Mouse (Mus musculus) kidney, adult 2 months (tissue): ENCODE measurements around the gene Nme2.

Source experiments
- CTCF ChIP-seq: fragments of 200-500 bp; conservative IDR thresholded peaks from 2 replicates; pipeline ENCODE4 v1.5.1; 2011; ENCODE audit warnings: low read depth, mild to moderate bottlenecking, control low read depth, low read length, moderate library complexity, mixed read lengths; ENCODE audit not compliant: insufficient read depth, insufficient read length
- POLR2A ChIP-seq: fragments of 200-500 bp; IDR thresholded peaks from one replicate; pipeline ENCODE4 v1.6.1; 2011; ENCODE audit warnings: low read depth, low read length, control low read depth

DNA sequence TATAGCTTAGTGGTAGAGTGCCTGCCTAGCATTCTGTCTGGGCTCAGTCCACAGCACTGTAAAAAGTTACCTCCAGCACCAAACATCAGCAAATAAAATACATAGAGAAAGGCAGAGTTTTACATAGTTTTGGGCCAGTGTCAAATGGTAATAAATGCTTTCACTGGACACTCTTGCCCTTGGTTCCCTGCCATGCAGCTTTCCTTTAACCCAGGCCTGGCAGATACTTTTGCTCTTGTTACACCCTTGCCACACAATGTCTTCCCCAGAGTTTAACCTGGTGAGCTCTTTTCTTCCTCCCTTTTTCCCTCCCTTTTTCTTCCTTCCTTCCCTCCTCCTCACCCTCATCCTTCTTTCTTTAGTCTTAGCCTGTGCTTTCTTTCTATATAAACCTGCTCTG lies 43.2 kb upstream of the Nme2 start:
- TF ChIP-seq CTCF: no peak
- no peak for TF ChIP-seq POLR2A
